Mouse (Mus musculus): ENCODE measurements at regions not wholly inside any gene's neighbourhood (a gene's known extent, or its start where the extent isn't known, plus 50 kb on each side); places are given as distances from the start of the nearest gene placed in this dataset.

GRCm38 (mm10) chr6:145303641-145304070 lies 53.6 kb upstream of the Kras start:
- Histone ChIP-seq H3K27me3 (ENCODE audit: control insufficient read depth, insufficient read depth, low read length) (no peaks in the 10 kb centered on the region; the same call in 1 of the 2 replicates), H3K27ac (replicated peaks; ENCODE audit: low read depth, low read length) (no peak overlapping the region), H3K4me3 (replicated peaks; ENCODE audit: low read length) (peak overlapping the region; percentile 10; the same call in 1 of the 2 replicates), H3K4me2 (replicated peaks; ENCODE audit: low read depth, low read length, severe bottlenecking) (peak overlapping the region; percentile 13), H3K9ac (ENCODE audit: low read depth, low read length, severe bottlenecking) (no peak overlapping the region), H3K4me1 (ENCODE audit: control insufficient read depth, insufficient read depth, low read length) (peaks cover 11% of the 10 kb centered on the region), H3K36me3 (ENCODE audit: control insufficient read depth, insufficient read depth, low read length) (no peaks in the 10 kb centered on the region), H3K9me3 (ENCODE audit: control insufficient read depth, low read length) (no peaks in the 10 kb centered on the region)
- ATAC-seq (ENCODE audit: low FRiP score, low read depth) (peak; percentile 16; the same call in 1 of the 2 replicates), DNase-seq (ENCODE audit: low spot score) (peak; percentile 35)
- WGBS: 13% methylated on average over 18 of the region's 18 CpGs
- TF ChIP-seq POLR2A (IDR thresholded peaks at IDR 0.05; ENCODE audit: borderline replicate concordance, extremely low read depth, insufficient read depth, insufficient read length): no peak

- TF ChIP-seq POLR2A (IDR thresholded peaks at IDR 0.05; ENCODE audit: borderline replicate concordance, extremely low read depth, insufficient read depth, insufficient read length): no peak
- H3K9ac ChIP-seq (ENCODE audit: low read depth, low read length, severe bottlenecking): no peak overlapping the region
- 44% methylated on average over 22 of the region's 22 CpGs for WGBS
- H3K4me1 ChIP-seq (ENCODE audit: control insufficient read depth, insufficient read depth, low read length): peaks cover 13% of the 10 kb centered on the region
- H3K9me3 ChIP-seq (ENCODE audit: control insufficient read depth, low read length): no peaks in the 10 kb centered on the region
- ATAC-seq (ENCODE audit: low FRiP score, low read depth) (0 out of 2 replicates have a peak, but pooled peaks have one; percentile 9), DNase-seq (ENCODE audit: low spot score) (no peak)
- H3K27me3 ChIP-seq (ENCODE audit: control insufficient read depth, insufficient read depth, low read length): no peaks in the 10 kb centered on the region; the same call in 1 of the 2 replicates
- peak overlapping the region; percentile 13 for H3K4me2 ChIP-seq (replicated peaks; ENCODE audit: low read depth, low read length, severe bottlenecking)
- no peaks in the 10 kb centered on the region for H3K36me3 ChIP-seq (ENCODE audit: control insufficient read depth, insufficient read depth, low read length)
- H3K4me3 ChIP-seq (replicated peaks; ENCODE audit: low read length): peak overlapping the region; percentile 10; the same call in 1 of the 2 replicates
- no peak overlapping the region for H3K27ac ChIP-seq (replicated peaks; ENCODE audit: low read depth, low read length)
Measured at GRCm38 (mm10) chr6:145302907-145303640, 53.0 kb upstream of the Kras start.

- no peaks in the 10 kb centered on the region; the same call in 1 of the 2 replicates for H3K27me3 ChIP-seq (ENCODE audit: control insufficient read depth, insufficient read depth, low read length)
- peaks cover 20% of the 10 kb centered on the region for H3K4me1 ChIP-seq (ENCODE audit: control insufficient read depth, insufficient read depth, low read length)
- H3K36me3 ChIP-seq (ENCODE audit: control insufficient read depth, insufficient read depth, low read length): no peaks in the 10 kb centered on the region
- no peaks in the 10 kb centered on the region for H3K9me3 ChIP-seq (ENCODE audit: control insufficient read depth, low read length)
- DNase-seq (ENCODE audit: low spot score) (no peak), ATAC-seq (ENCODE audit: low FRiP score, low read depth) (no peak)
- WGBS: 89% methylated on average over 10 of the region's 10 CpGs
- H3K9ac ChIP-seq (ENCODE audit: low read depth, low read length, severe bottlenecking): no peak overlapping the region
- H3K4me3 ChIP-seq (replicated peaks; ENCODE audit: low read length): no peak overlapping the region
- no peak overlapping the region for H3K4me2 ChIP-seq (replicated peaks; ENCODE audit: low read depth, low read length, severe bottlenecking)
- no peak overlapping the region for H3K27ac ChIP-seq (replicated peaks; ENCODE audit: low read depth, low read length)
- no peak for TF ChIP-seq POLR2A (IDR thresholded peaks at IDR 0.05; ENCODE audit: borderline replicate concordance, extremely low read depth, insufficient read depth, insufficient read length)
Measured at GRCm38 (mm10) chr6:145302105-145302504, 52.1 kb upstream of the Kras start.

GRCm38 (mm10) chr6:145300266-145300858 lies 50.3 kb upstream of the Kras start:
- ATAC-seq (ENCODE audit: low FRiP score, low read depth): no peak
- no peaks in the 10 kb centered on the region for H3K36me3 ChIP-seq (ENCODE audit: control insufficient read depth, insufficient read depth, low read length)
- no peaks in the 10 kb centered on the region for H3K9me3 ChIP-seq (ENCODE audit: control insufficient read depth, low read length)
- no peak for TF ChIP-seq POLR2A (IDR thresholded peaks at IDR 0.05; ENCODE audit: borderline replicate concordance, extremely low read depth, insufficient read depth, insufficient read length)
- no peaks in the 10 kb centered on the region for H3K27me3 ChIP-seq (ENCODE audit: control insufficient read depth, insufficient read depth, low read length)
- DNase-seq (ENCODE audit: low spot score): no peak
- no peak overlapping the region for H3K4me3 ChIP-seq (replicated peaks; ENCODE audit: low read length)
- H3K4me2 ChIP-seq (replicated peaks; ENCODE audit: low read depth, low read length, severe bottlenecking): no peak overlapping the region
- WGBS: 39% methylated on average over 6 of the region's 6 CpGs
- peaks cover 20% of the 10 kb centered on the region for H3K4me1 ChIP-seq (ENCODE audit: control insufficient read depth, insufficient read depth, low read length)
- H3K9ac ChIP-seq (ENCODE audit: low read depth, low read length, severe bottlenecking): no peak overlapping the region
- H3K27ac ChIP-seq (replicated peaks; ENCODE audit: low read depth, low read length): no peak overlapping the region

Data from limb, embryonic 14.5 days (tissue).